In the genomic region with DNA sequence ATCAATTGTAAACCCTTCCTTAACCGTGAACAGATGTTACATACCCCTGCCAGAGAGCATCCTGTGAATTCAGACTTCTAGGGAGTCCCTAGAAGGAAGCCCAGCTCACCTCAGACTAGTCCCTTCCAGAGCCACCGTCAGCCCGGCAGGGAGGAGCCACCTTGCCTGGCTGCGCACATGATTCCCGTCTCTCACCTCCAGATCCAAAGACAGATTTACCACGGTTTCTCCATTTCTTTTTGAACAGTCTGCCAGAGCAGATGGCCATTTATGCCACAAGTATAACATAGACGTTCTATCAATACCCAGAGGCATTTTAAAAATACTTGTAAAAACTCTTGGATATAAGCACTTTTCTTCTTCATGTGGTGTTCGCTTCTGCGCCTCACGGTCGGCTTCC, we compare ENCODE assay signal across 20 mouse cellular contexts. TPM values are rescaled to one million over a fixed set of nuclear protein-coding genes. Genes with fewer than 3 reads are reported as not detected.
DNase-seq lines count a peak whose midpoint lies in the region; ATAC-seq and TF ChIP-seq lines count a peak whose summit lies in the region.
"Had no signal": no experiment of that assay in that cellular context is flagged by ENCODE, and none has a peak within 500 bp of the region (broad histone marks: within the 10 kb centered on the region; RNA-seq: fewer than 3 reads in every experiment).

No protein-coding gene starts in this region.

- H3K9ac ChIP-seq in forebrain, postnatal 0 days = no peak overlapping the region
- no peak overlapping the region for H3K9ac ChIP-seq in hindbrain, embryonic 14.5 days
- H3K9ac ChIP-seq: embryonic facial prominence, embryonic 12.5 days; limb, embryonic 13.5 days; liver, embryonic 14.5 days; neural tube, embryonic 12.5 days had no signal

- 59% methylated on average over 11 of the region's 11 CpGs for WGBS in forebrain, postnatal 0 days
- WGBS in hindbrain, embryonic 14.5 days = 70% methylated on average over 11 of the region's 11 CpGs

- H3K27ac ChIP-seq in forebrain, postnatal 0 days (ENCODE audit: low read depth, low read length) = no peak overlapping the region
- no peak overlapping the region for H3K27ac ChIP-seq in hindbrain, embryonic 14.5 days
- H3K27ac ChIP-seq: embryonic facial prominence, embryonic 12.5 days; limb, embryonic 13.5 days; liver, embryonic 14.5 days; neural tube, embryonic 12.5 days had no signal

- no peaks in the 10 kb centered on the region for H3K27me3 ChIP-seq in forebrain, postnatal 0 days (ENCODE audit: insufficient read depth, low read length)
- no peaks in the 10 kb centered on the region for H3K27me3 ChIP-seq in hindbrain, embryonic 14.5 days (ENCODE audit: control insufficient read depth, insufficient read depth, low read length)
- H3K27me3 ChIP-seq: embryonic facial prominence, embryonic 12.5 days; limb, embryonic 13.5 days; neural tube, embryonic 12.5 days had no signal

- no peaks in the 10 kb centered on the region for H3K9me3 ChIP-seq in forebrain, postnatal 0 days (ENCODE audit: low read length)
- no peaks in the 10 kb centered on the region for H3K9me3 ChIP-seq in hindbrain, embryonic 14.5 days (ENCODE audit: control insufficient read depth, low read length)
- H3K9me3 ChIP-seq: embryonic facial prominence, embryonic 12.5 days; limb, embryonic 13.5 days; neural tube, embryonic 12.5 days had no signal

- 0 out of 2 replicates have a peak, but pooled peaks cover 5% of the 10 kb centered on the region for H3K4me1 ChIP-seq in forebrain, postnatal 0 days (ENCODE audit: insufficient read depth)
- no peaks in the 10 kb centered on the region for H3K4me1 ChIP-seq in hindbrain, embryonic 14.5 days (replicated peaks; ENCODE audit: control insufficient read depth, insufficient read depth, low read length)
- H3K4me1 ChIP-seq: embryonic facial prominence, embryonic 12.5 days; neural tube, embryonic 12.5 days had no signal

- peak; percentile 16 to 19 for DNase-seq in cerebellum, postnatal 10 days
- no peak for DNase-seq in cerebellum, adult 9-11 months
- peak; percentile 17 for DNase-seq in layer of hippocampus, adult 11-12 months (ENCODE audit: low spot score)
- DNase-seq in layer of hippocampus, adult 9-10 months (ENCODE audit: low spot score) = no peak
- DNase-seq in forebrain, postnatal 0 days = peak; percentile 71
- peak; percentile 60 to 72 for DNase-seq in right cerebral cortex, postnatal 10 days (ENCODE audit: low spot score in 2 of 2)
- DNase-seq in hindbrain, embryonic 14.5 days (ENCODE audit: low spot score) = no peak
- no peak for DNase-seq in spleen, adult 18-20 months
- DNase-seq: cerebellum, adult 18-20 months; gastrocnemius, postnatal 10 days; kidney, adult 9 months; lung, postnatal 10 days; thymus, adult 18-20 months had no signal

- ATAC-seq in forebrain, postnatal 0 days = peak; percentile 53
- ATAC-seq in hindbrain, embryonic 14.5 days (ENCODE audit: low FRiP score) = no peak
- ATAC-seq: inflammation-experienced regulatory T-cells, adult 6 months had no signal

- TF ChIP-seq CTCF in forebrain, postnatal 0 days (IDR thresholded peaks at IDR 0.05; ENCODE audit: low read depth) = no peak

- no peaks in the 10 kb centered on the region for H3K36me3 ChIP-seq in forebrain, postnatal 0 days (ENCODE audit: insufficient read depth)
- H3K36me3 ChIP-seq in hindbrain, embryonic 14.5 days (replicated peaks; ENCODE audit: control insufficient read depth, insufficient read depth) = no peaks in the 10 kb centered on the region
- H3K36me3 ChIP-seq: embryonic facial prominence, embryonic 12.5 days; limb, embryonic 13.5 days; neural tube, embryonic 12.5 days had no signal

- H3K4me2 ChIP-seq in forebrain, postnatal 0 days (ENCODE audit: low read depth) = no peak overlapping the region
- no peak overlapping the region for H3K4me2 ChIP-seq in hindbrain, embryonic 14.5 days (replicated peaks)
- H3K4me2 ChIP-seq: embryonic facial prominence, embryonic 12.5 days; limb, embryonic 13.5 days; neural tube, embryonic 12.5 days had no signal

- no peak overlapping the region for H3K4me3 ChIP-seq in forebrain, postnatal 0 days (ENCODE audit: low read depth, low read length)
- no peak overlapping the region for H3K4me3 ChIP-seq in hindbrain, embryonic 14.5 days (replicated peaks; ENCODE audit: low read length)
- H3K4me3 ChIP-seq: embryonic facial prominence, embryonic 12.5 days; limb, embryonic 13.5 days; neural tube, embryonic 12.5 days had no signal

RNA-seq across cellular contexts. Expression of a gene that starts 46.3 kb away (rescaled TPM):
- 1.8 and 2.8 TPM in 2 replicates for total RNA-seq in forebrain, postnatal 0 days (2014; rRNA removed)
- 0.86 and 1.7 TPM in 2 replicates for polyA plus RNA-seq in forebrain, postnatal 0 days (2015; fragmentation: Nextera tagmentation; extraction: Ambion mirVana)
- polyA plus RNA-seq in hindbrain, embryonic 14.5 days (2014; fragmentation: Nextera tagmentation; extraction: Ambion mirVana) = 1.3 and 1.9 TPM in 2 replicates
- total RNA-seq: monocyte, adult 5-6 weeks had no signal
- polyA plus RNA-seq: inflammation-experienced regulatory T-cells, adult 6 months; small intestine, adult 2 months had no signal

Comparison
In these comparisons a context has a peak if more than half of its experiments do, and no peak if none do; other contexts are left out.
1. DNase-seq: peak in cerebellum, postnatal 10 days (2 of 2), layer of hippocampus, adult 11-12 months (single experiment), forebrain, postnatal 0 days (single experiment) and right cerebral cortex, postnatal 10 days (2 of 2); none in cerebellum, adult 9-11 months (single experiment), layer of hippocampus, adult 9-10 months (single experiment), hindbrain, embryonic 14.5 days (single experiment) and spleen, adult 18-20 months (0 of 2).